Mouse (Mus musculus) induced T-regulatory cell, adult 2 months (primary cell): ENCODE measurements around the gene Zfp59.

ENCODE experiments used
- DNase-seq: peaks from one replicate; pipeline ENCODE4 v3.0.0-alpha.2; 2012; ENCODE audit warnings: low read depth

Gene Zfp59

DNA sequence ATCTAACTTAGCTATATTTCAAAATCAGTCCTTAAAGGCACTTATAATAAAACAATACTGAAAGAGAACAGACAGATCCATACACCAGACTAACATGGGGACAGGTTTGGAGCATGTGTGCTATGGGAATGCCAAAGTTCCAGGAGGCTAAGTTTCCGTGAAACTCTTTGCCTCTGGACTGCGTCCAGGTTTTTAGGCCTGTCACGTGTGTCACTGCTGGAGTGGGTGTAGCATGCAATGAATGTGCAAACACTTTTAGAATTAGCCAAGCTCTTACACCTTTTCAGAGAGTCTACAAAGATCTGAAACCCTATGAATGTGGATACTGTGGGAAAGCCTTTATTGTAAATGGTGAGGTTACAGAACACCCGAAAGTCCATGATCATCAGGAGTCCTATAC is 43.3 kb downstream of the Zfp59 start:
- no peak for DNase-seq

DNA sequence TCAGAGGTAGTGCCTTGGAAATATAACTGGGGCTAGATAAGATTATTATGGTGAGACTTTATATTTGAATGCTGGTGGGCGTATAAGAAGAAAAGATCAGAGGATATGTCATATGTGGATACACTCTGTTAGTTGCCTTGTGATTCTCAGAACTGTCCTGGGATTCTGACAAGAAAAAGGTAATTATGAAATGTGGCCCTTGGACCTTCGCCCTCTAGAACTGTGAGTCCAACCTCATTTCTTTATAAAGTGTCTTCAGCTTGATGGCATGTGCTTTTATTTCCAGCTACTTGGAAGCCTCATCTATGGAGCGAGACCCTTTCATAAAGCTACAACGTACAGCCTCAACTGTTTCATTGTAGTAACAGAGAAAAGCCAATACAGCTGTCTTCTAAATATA is 62.2 kb downstream of the Zfp59 start:
- no peak for DNase-seq

GRCm38 (mm10) chr7:27905061-27905848 is 66.8 kb downstream of the Zfp59 start:
- no peak for DNase-seq
